Mouse (Mus musculus): ENCODE measurements at regions not wholly inside any gene's neighbourhood (a gene's known extent, or its start where the extent isn't known, plus 50 kb on each side); places are given as distances from the start of the nearest gene placed in this dataset.

GRCm38 (mm10) chr14:47795062-47795461, 146.8 kb downstream of the Ktn1 start:
- ATAC-seq (ENCODE audit: insufficient read depth, low FRiP score, low read depth) = no peak

GRCm38 (mm10) chr14:47798203-47798602, 150.0 kb downstream of the Ktn1 start:
- Histone ChIP-seq H3K4me1 (no peaks in the 10 kb centered on the region; the same call in 1 of the 2 replicates), H3K9ac (no peak overlapping the region), H3K4me2 (no peak overlapping the region), H3K27ac (no peak overlapping the region), H3K4me3 (replicated peaks) (no peak overlapping the region), H3K36me3 (no peaks in the 10 kb centered on the region), H3K9me3 (no peaks in the 10 kb centered on the region), H3K27me3 (replicated peaks) (no peaks in the 10 kb centered on the region)
- no peak for ATAC-seq (ENCODE audit: insufficient read depth, low FRiP score, low read depth)
- 56% methylated on average over 3 of the region's 3 CpGs for WGBS

More at GRCm38 (mm10) chr14:47795062-47795461, 146.8 kb downstream of the Ktn1 start:
- Histone ChIP-seq H3K9ac (no peak overlapping the region), H3K4me1 (no peaks in the 10 kb centered on the region; the same call in 1 of the 2 replicates), H3K27me3 (replicated peaks) (no peaks in the 10 kb centered on the region), H3K4me2 (no peak overlapping the region), H3K9me3 (no peaks in the 10 kb centered on the region), H3K4me3 (replicated peaks) (no peak overlapping the region), H3K36me3 (no peaks in the 10 kb centered on the region), H3K27ac (no peak overlapping the region)
- 86% methylated on average over 4 of the region's 4 CpGs for WGBS

GRCm38 (mm10) chr14:47799564-47799963, 151.3 kb downstream of the Ktn1 start:
- H3K27ac ChIP-seq = no peak overlapping the region
- H3K9ac ChIP-seq = no peak overlapping the region
- no peak for ATAC-seq (ENCODE audit: insufficient read depth, low FRiP score, low read depth)
- H3K9me3 ChIP-seq = no peaks in the 10 kb centered on the region
- no peaks in the 10 kb centered on the region for H3K27me3 ChIP-seq (replicated peaks)
- 19% methylated on average over 2 of the region's 2 CpGs for WGBS
- H3K4me1 ChIP-seq = no peaks in the 10 kb centered on the region; the same call in 1 of the 2 replicates
- H3K4me3 ChIP-seq (replicated peaks) = no peak overlapping the region
- no peaks in the 10 kb centered on the region for H3K36me3 ChIP-seq
- no peak overlapping the region for H3K4me2 ChIP-seq

- H3K9ac ChIP-seq = no peak overlapping the region
- no peak for ATAC-seq (ENCODE audit: insufficient read depth, low FRiP score, low read depth)
- H3K4me1 ChIP-seq = no peaks in the 10 kb centered on the region; the same call in 1 of the 2 replicates
- no peaks in the 10 kb centered on the region for H3K27me3 ChIP-seq (replicated peaks)
- H3K4me3 ChIP-seq (replicated peaks) = no peak overlapping the region
- WGBS = 70% methylated on average over 1 of the region's 1 CpGs
- H3K9me3 ChIP-seq = no peaks in the 10 kb centered on the region
- H3K4me2 ChIP-seq = no peak overlapping the region
- H3K36me3 ChIP-seq = no peaks in the 10 kb centered on the region
- H3K27ac ChIP-seq = no peak overlapping the region
These were observed 157.0 kb downstream of the Ktn1 start for GRCm38 (mm10) chr14:47805202-47805601.

- H3K4me3 ChIP-seq (replicated peaks) = no peak overlapping the region
- WGBS = 57% methylated on average over 9 of the region's 9 CpGs
- no peaks in the 10 kb centered on the region for H3K36me3 ChIP-seq
- no peak overlapping the region for H3K4me2 ChIP-seq
- ATAC-seq (ENCODE audit: insufficient read depth, low FRiP score, low read depth) = no peak
- H3K27me3 ChIP-seq (replicated peaks) = no peaks in the 10 kb centered on the region
- H3K9ac ChIP-seq = no peak overlapping the region
- no peak overlapping the region for H3K27ac ChIP-seq
- H3K9me3 ChIP-seq = no peaks in the 10 kb centered on the region
- no peaks in the 10 kb centered on the region for H3K4me1 ChIP-seq
These were observed 157.7 kb downstream of the Ktn1 start for GRCm38 (mm10) chr14:47805771-47806535.

- Histone ChIP-seq H3K4me3 (replicated peaks) (no peak overlapping the region), H3K36me3 (no peaks in the 10 kb centered on the region), H3K4me1 (no peaks in the 10 kb centered on the region), H3K9me3 (no peaks in the 10 kb centered on the region), H3K9ac (no peak overlapping the region), H3K27me3 (replicated peaks) (no peaks in the 10 kb centered on the region), H3K27ac (no peak overlapping the region), H3K4me2 (no peak overlapping the region)
- WGBS = 34% methylated on average over 10 of the region's 10 CpGs
- peak; percentile 56; the same call in 1 of the 2 replicates for ATAC-seq (ENCODE audit: insufficient read depth, low FRiP score, low read depth)
These were observed 160.1 kb downstream of the Ktn1 start for GRCm38 (mm10) chr14:47808097-47808910.

- no peak for ATAC-seq (ENCODE audit: insufficient read depth, low FRiP score, low read depth)
- 74% methylated on average over 3 of the region's 3 CpGs for whole genome bisulfite sequencing
- no peak overlapping the region for H3K9ac ChIP-seq
These were observed 170.0 kb downstream of the Ktn1 start for GRCm38 (mm10) chr14:47818224-47818623.

GRCm38 (mm10) chr14:47818641-47819040, 170.4 kb downstream of the Ktn1 start:
- Histone ChIP-seq H3K4me2 (no peak overlapping the region), H3K36me3 (no peaks in the 10 kb centered on the region), H3K9ac (no peak overlapping the region), H3K9me3 (no peaks in the 10 kb centered on the region), H3K4me3 (replicated peaks) (no peak overlapping the region), H3K4me1 (peaks cover 4% of the 10 kb centered on the region; the same call in 1 of the 2 replicates), H3K27me3 (replicated peaks) (no peaks in the 10 kb centered on the region), H3K27ac (no peak overlapping the region)
- no peak for ATAC-seq (ENCODE audit: insufficient read depth, low FRiP score, low read depth)
- 63% methylated on average over 3 of the region's 3 CpGs for WGBS

More at GRCm38 (mm10) chr14:47818224-47818623, 170.0 kb downstream of the Ktn1 start:
- no peaks in the 10 kb centered on the region for H3K9me3 ChIP-seq
- H3K27ac ChIP-seq = no peak overlapping the region
- H3K4me3 ChIP-seq (replicated peaks) = no peak overlapping the region
- peaks cover under 1% of the 10 kb centered on the region; the same call in 1 of the 2 replicates for H3K4me1 ChIP-seq
- H3K4me2 ChIP-seq = no peak overlapping the region
- no peaks in the 10 kb centered on the region for H3K27me3 ChIP-seq (replicated peaks)
- no peaks in the 10 kb centered on the region for H3K36me3 ChIP-seq

GRCm38 (mm10) chr14:47820571-47821143, 172.4 kb downstream of the Ktn1 start:
- ATAC-seq (ENCODE audit: insufficient read depth, low FRiP score, low read depth) = no peak
- H3K36me3 ChIP-seq = no peaks in the 10 kb centered on the region
- no peak overlapping the region for H3K4me2 ChIP-seq
- peaks cover 7% of the 10 kb centered on the region; the same call in 1 of the 2 replicates for H3K4me1 ChIP-seq
- H3K27ac ChIP-seq = no peak overlapping the region
- H3K4me3 ChIP-seq (replicated peaks) = no peak overlapping the region
- 65% methylated on average over 13 of the region's 13 CpGs for WGBS
- no peak overlapping the region for H3K9ac ChIP-seq
- H3K27me3 ChIP-seq (replicated peaks) = no peaks in the 10 kb centered on the region
- no peaks in the 10 kb centered on the region for H3K9me3 ChIP-seq

GRCm38 (mm10) chr14:47823182-47823581, 174.9 kb downstream of the Ktn1 start:
- no peaks in the 10 kb centered on the region for H3K9me3 ChIP-seq
- H3K4me1 ChIP-seq = peaks cover 7% of the 10 kb centered on the region; the same call in 1 of the 2 replicates
- H3K27ac ChIP-seq = no peak overlapping the region
- H3K9ac ChIP-seq = no peak overlapping the region
- peak; percentile 28; the same call in 1 of the 2 replicates for ATAC-seq (ENCODE audit: insufficient read depth, low FRiP score, low read depth)
- H3K4me2 ChIP-seq = no peak overlapping the region
- 35% methylated on average over 9 of the region's 9 CpGs for WGBS
- no peak overlapping the region for H3K4me3 ChIP-seq (replicated peaks)
- H3K36me3 ChIP-seq = no peaks in the 10 kb centered on the region
- no peaks in the 10 kb centered on the region for H3K27me3 ChIP-seq (replicated peaks)

GRCm38 (mm10) chr14:47823696-47824095, 175.4 kb downstream of the Ktn1 start:
- WGBS = 53% methylated on average over 8 of the region's 8 CpGs
- Histone ChIP-seq H3K4me2 (no peak overlapping the region), H3K27ac (no peak overlapping the region), H3K27me3 (replicated peaks) (no peaks in the 10 kb centered on the region), H3K36me3 (no peaks in the 10 kb centered on the region), H3K9ac (no peak overlapping the region), H3K4me1 (peaks cover 7% of the 10 kb centered on the region; the same call in 1 of the 2 replicates), H3K9me3 (no peaks in the 10 kb centered on the region), H3K4me3 (replicated peaks) (no peak overlapping the region)
- ATAC-seq (ENCODE audit: insufficient read depth, low FRiP score, low read depth) = 0 out of 2 replicates have a peak, but pooled peaks have one; percentile 33

Data from stomach, embryonic 15.5 days (tissue).